Mouse (Mus musculus): ENCODE results near the gene Ddx60. TPM values are rescaled to one million over a fixed set of nuclear protein-coding genes. Genes with fewer than 3 reads are reported as not detected.

Ddx60 gene
- polyA plus RNA-seq (2015; fragmentation: Nextera tagmentation; extraction: Ambion mirVana), result 0.10 and 0.21 TPM in 2 replicates

DNA sequence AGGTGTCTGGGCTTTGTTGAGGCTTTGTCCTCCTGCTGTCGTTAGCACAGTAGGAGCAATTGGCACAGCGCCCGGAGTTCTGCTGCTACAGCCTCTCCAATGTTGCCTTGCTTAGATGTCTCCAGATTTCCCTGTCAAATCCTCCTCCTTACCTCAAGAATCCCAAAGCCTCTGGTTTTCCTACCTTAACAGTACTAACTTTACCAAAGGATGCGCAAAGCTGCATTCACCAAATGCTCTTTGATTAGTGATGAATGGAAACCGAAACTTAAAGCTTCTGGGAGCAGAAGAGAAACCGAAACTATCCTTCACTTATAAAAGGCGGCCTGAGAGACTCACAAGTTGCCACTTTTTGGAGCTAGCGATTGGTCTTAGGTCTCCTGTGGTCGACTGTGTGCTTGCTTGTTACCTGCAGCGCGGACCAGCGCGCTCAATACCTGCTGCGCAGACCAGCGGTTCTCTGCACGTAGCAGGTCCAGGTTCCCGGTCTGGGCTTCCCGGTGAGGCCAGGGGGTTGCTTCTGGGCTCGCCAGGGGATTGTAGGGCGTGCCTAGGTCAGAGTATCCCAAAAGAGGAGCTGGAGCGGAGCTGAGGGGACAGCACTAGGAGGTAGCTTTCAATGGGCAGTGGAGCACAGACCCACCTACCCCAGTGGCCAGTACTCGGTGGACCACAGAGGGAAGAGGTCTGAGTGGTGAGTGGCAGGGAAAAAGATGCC, at the start of gene Ddx60:
Gene Ddx60 (plus strand): TSS at position 311 of the 718 bp plus-strand sequence.
- ATAC-seq, result peak; percentile 76
- H3K9me3 ChIP-seq (replicated peaks), result no peaks in the 10 kb centered on the region
- H3K9ac ChIP-seq, result peak within 1 kb of the TSS; percentile 53
- H3K4me3 ChIP-seq, result peak within 1 kb of the TSS; percentile 47
- WGBS, result 10% methylated on average over 22 of the region's 22 CpGs
- 0 out of 2 replicates have a peak, but pooled peaks cover 5% of the 10 kb centered on the region for H3K4me1 ChIP-seq
- no peaks in the 10 kb centered on the region for H3K27me3 ChIP-seq
- H3K27ac ChIP-seq, result no peak within 1 kb of the TSS
- H3K36me3 ChIP-seq (ENCODE audit: poor library complexity, severe bottlenecking), result no peaks in the 10 kb centered on the region
- H3K4me2 ChIP-seq, result peak within 1 kb of the TSS; percentile 66

DNA sequence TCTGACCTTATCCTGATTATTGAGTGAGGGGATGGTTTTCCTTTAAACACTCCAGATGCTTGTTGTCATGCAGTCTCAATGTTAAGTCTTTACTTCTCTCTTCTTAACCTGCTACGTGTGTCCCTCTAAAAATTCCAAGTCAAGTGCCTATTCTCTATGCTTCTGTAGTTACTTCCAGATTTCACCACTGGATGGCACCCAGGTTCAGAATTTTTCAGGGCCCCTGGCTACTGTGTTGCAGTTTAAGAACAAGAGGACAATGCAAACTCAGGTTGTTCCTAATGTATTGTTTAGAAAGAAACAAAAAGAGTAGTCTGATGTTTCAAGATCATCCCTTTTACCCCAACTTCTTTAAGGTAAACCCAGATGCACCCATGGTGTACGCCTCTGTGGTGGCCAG, 33.8 kb upstream of the Ddx60 start:
- ATAC-seq, result 0 out of 2 replicates have a peak, but pooled peaks have one; percentile 62
- H3K4me1 ChIP-seq, result no peaks in the 10 kb centered on the region
- H3K9ac ChIP-seq, result no peak overlapping the region
- H3K4me2 ChIP-seq, result no peak overlapping the region
- H3K36me3 ChIP-seq (ENCODE audit: poor library complexity, severe bottlenecking), result no peaks in the 10 kb centered on the region
- no peaks in the 10 kb centered on the region for H3K27me3 ChIP-seq
- no peaks in the 10 kb centered on the region for H3K9me3 ChIP-seq (replicated peaks)
- 47% methylated on average over 2 of the region's 2 CpGs for WGBS
- no peak overlapping the region for H3K4me3 ChIP-seq
- H3K27ac ChIP-seq, result no peak overlapping the region

DNA sequence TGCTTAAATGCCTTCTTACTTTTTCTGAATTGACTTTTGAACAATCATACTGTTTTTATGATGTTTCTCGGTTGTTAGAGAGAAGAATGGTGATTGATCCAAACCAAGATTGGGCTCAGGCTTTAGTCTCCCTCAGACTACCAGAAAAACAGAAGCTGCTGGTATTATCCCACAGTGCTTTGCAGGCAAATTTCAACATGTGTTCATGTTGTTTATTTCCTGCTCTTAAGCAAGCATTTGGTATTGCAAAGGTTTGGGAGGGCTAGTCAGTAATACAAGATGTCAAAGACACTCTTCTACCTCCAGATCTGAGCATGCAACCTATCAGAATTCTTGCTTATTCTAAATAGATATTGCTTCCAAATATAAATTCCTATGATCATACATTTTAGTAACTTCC, 31.1 kb upstream of the Ddx60 start:
- no peaks in the 10 kb centered on the region for H3K9me3 ChIP-seq (replicated peaks)
- H3K4me3 ChIP-seq, result no peak overlapping the region
- H3K27me3 ChIP-seq, result no peaks in the 10 kb centered on the region
- H3K9ac ChIP-seq, result no peak overlapping the region
- no peak overlapping the region for H3K27ac ChIP-seq
- H3K36me3 ChIP-seq (ENCODE audit: poor library complexity, severe bottlenecking), result no peaks in the 10 kb centered on the region
- no peaks in the 10 kb centered on the region for H3K4me1 ChIP-seq
- no peak for ATAC-seq
- WGBS, result 89% methylated on average over 1 of the region's 1 CpGs
- H3K4me2 ChIP-seq, result no peak overlapping the region

DNA sequence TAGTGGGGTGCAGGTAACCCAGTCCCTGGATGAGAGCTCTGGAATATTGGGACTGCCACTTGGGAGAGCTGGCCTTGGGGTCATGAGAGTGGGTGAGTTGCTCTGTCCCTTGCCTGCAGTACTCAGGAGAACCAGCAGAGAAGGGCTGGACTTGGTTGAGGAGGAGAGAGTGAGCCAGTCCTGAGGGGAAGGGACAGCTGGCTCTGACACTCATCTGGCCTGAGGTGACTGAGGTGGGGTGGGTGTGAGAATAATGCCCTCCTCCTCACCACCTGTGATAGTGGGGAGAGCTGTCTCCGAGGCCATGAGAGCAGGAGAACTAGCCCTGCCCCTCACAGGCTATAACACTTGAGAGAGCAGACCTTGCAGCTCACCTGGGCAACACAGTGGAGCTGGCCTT, 30.5 kb upstream of the Ddx60 start:
- H3K9me3 ChIP-seq (replicated peaks), result no peaks in the 10 kb centered on the region
- ATAC-seq, result no peak
- 75% methylated on average over 1 of the region's 1 CpGs for WGBS
- H3K4me1 ChIP-seq, result no peaks in the 10 kb centered on the region
- no peak overlapping the region for H3K4me2 ChIP-seq
- no peaks in the 10 kb centered on the region for H3K36me3 ChIP-seq (ENCODE audit: poor library complexity, severe bottlenecking)
- no peaks in the 10 kb centered on the region for H3K27me3 ChIP-seq
- no peak overlapping the region for H3K27ac ChIP-seq
- H3K4me3 ChIP-seq, result no peak overlapping the region
- no peak overlapping the region for H3K9ac ChIP-seq

DNA sequence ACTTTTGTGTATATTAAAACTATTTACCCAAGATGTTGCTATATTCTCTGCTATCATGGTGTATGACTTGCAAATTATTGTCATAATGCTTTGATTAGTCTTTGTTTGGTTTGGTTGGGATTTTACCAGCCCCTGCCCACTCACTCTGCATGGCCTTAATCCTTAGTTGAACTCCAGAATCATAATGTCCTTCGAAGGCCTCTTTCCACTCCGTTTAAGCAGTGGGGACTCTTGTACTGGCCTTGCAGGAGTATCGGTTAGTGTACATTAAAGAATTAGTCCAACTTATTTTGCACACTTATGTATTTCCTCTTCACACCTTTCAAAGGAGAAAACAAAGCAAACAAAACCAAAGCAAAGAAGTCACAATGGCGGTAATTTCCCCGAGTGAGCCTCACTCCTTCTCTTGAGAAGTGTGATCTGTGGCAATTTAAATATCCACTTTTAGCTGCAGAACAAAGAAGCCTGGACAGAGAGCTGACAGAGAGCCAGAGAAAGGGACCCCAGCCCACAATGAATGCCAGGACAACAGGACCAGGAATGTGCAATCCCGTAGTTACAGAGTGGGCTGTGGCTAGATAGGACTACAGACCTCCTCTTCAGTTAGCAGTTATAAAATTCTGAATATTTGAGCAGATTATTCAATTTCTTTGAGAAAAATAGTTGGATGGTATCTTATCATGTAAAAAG, 26.7 kb upstream of the Ddx60 start:
- ATAC-seq, result no peak
- no peaks in the 10 kb centered on the region for H3K27me3 ChIP-seq
- no peak overlapping the region for H3K27ac ChIP-seq
- no peak overlapping the region for H3K4me2 ChIP-seq
- no peaks in the 10 kb centered on the region for H3K36me3 ChIP-seq (ENCODE audit: poor library complexity, severe bottlenecking)
- H3K9ac ChIP-seq, result no peak overlapping the region
- no peak overlapping the region for H3K4me3 ChIP-seq
- WGBS, result 25% methylated on average over 6 of the region's 6 CpGs
- H3K9me3 ChIP-seq (replicated peaks), result no peaks in the 10 kb centered on the region
- H3K4me1 ChIP-seq, result no peaks in the 10 kb centered on the region

DNA sequence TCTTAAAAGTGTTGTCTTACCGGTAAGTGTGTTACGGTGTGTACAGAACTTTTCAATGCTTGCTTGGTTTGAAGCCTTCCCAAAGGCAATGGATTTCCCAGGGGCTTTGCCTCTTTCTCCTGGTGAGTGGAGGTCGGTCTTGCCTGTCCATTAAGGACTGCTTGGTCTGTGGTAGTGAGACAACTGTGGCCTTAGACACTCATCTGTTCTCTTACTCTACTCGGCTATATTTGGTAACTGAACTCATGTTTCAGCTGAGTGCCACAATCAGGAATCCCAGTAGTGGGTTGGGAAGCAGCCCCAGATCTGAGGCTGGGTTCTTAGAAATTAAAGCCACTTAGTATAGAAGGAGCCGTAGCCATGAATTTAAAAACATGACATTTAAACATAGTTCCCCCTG, 25.4 kb upstream of the Ddx60 start, which contains the start of gene Palld:
Gene Palld (minus strand): TSS at position 170 of the 400 bp plus-strand sequence.
- no peak within 1 kb of the TSS for H3K4me3 ChIP-seq
- no peak for ATAC-seq
- no peaks in the 10 kb centered on the region for H3K9me3 ChIP-seq (replicated peaks)
- no peaks in the 10 kb centered on the region for H3K4me1 ChIP-seq
- 90% methylated on average over 5 of the region's 5 CpGs for WGBS
- H3K4me2 ChIP-seq, result no peak within 1 kb of the TSS
- no peaks in the 10 kb centered on the region for H3K27me3 ChIP-seq
- H3K27ac ChIP-seq, result no peak within 1 kb of the TSS
- H3K36me3 ChIP-seq (ENCODE audit: poor library complexity, severe bottlenecking), result no peaks in the 10 kb centered on the region
- no peak within 1 kb of the TSS for H3K9ac ChIP-seq

DNA sequence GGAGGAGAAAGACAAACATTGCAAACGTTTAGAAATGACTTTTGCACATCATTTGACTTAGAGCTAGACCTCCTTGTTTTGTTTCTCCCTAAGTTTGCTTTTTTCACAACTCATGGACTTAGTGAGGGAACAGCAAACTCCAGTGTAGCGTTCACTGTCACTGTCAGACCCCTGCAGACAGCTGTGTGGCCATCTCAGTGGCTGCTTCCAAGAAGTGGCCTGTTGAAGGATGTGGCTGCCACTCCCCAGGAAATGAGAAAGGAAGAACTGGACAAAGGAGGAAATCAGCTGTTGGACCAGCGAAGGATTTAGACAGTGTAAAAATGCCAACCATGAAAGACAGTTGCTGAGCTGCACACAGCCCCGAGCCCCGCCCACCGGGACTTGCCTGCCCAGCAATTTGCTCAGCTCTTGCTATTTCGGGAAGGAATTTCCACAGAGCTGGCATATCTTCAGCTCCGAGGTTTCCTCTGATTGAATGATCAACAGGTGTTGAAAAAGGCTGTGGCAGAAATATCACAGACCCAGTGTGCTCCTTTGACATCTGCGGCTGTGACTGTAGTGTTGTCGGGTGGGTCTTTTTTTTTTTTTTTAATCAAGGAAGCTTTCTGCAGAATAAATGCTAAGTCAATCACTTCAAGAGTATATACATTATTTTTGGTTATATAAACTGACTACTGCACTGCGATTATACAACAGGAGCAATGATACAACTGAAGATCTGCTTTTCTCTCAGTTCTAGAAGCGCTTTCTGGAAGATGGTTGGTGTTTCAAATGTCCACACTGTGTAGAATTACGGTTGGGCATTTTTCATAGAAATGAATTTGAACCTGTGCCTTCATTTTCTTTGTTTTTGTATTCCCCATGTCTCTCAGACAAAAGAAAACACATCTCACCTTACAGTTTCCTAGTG, 19.3 kb upstream of the Ddx60 start:
- Histone ChIP-seq H3K36me3 (ENCODE audit: poor library complexity, severe bottlenecking) (no peaks in the 10 kb centered on the region), H3K9me3 (replicated peaks) (no peaks in the 10 kb centered on the region), H3K4me1 (no peaks in the 10 kb centered on the region), H3K4me2 (no peak overlapping the region), H3K9ac (no peak overlapping the region), H3K4me3 (no peak overlapping the region), H3K27ac (no peak overlapping the region), H3K27me3 (no peaks in the 10 kb centered on the region)
- WGBS, result 80% methylated on average over 13 of the region's 13 CpGs
- no peak for ATAC-seq

DNA sequence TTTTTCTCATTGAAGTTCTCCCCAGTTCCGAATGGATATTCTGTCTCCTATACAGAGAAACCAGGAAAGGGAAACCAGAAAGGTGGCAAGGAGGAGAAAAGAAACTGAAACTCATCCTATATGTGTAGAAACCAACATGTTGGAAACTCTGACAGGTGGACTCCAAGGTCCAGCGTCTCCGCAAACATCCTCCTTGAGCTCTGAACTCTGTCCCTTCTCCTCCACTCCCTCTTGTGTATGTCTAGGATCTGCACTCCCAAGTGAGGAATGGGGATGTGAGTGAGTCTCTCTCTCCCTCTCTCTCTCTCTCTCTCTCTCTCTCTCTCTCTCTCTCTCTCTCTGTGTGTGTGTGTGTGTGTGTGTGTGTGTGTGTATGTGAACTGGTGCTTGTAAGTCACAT, 18.6 kb upstream of the Ddx60 start:
- ATAC-seq, result no peak
- Histone ChIP-seq H3K9me3 (replicated peaks) (no peaks in the 10 kb centered on the region), H3K27me3 (no peaks in the 10 kb centered on the region), H3K36me3 (ENCODE audit: poor library complexity, severe bottlenecking) (no peaks in the 10 kb centered on the region), H3K4me2 (no peak overlapping the region), H3K9ac (no peak overlapping the region), H3K4me3 (no peak overlapping the region), H3K4me1 (no peaks in the 10 kb centered on the region), H3K27ac (no peak overlapping the region)
- 89% methylated on average over 3 of the region's 3 CpGs for WGBS

DNA sequence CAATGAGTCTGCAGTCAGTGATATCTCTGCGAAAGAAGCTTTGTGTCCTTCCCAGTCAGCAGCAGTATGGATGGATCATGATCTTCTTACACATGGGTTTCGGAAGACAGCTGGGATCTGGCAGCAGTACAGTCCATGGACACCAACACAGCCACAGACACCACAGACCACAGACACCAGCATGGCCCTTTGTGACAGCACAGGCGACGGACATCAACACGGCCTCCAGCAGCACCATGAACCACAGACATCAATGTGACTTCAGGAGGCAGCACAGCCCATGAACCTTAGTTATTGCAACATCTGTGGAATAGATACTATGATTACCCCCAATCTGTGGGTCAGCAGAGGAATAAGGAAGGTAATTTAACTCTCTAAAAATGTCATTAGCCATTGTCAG, 15.1 kb upstream of the Ddx60 start:
- no peak overlapping the region for H3K27ac ChIP-seq
- no peak overlapping the region for H3K4me3 ChIP-seq
- no peak for ATAC-seq
- 88% methylated on average over 5 of the region's 5 CpGs for WGBS
- H3K4me2 ChIP-seq, result no peak overlapping the region
- no peak overlapping the region for H3K9ac ChIP-seq
- H3K36me3 ChIP-seq (ENCODE audit: poor library complexity, severe bottlenecking), result no peaks in the 10 kb centered on the region
- H3K4me1 ChIP-seq, result no peaks in the 10 kb centered on the region
- H3K9me3 ChIP-seq (replicated peaks), result no peaks in the 10 kb centered on the region
- no peaks in the 10 kb centered on the region for H3K27me3 ChIP-seq

DNA sequence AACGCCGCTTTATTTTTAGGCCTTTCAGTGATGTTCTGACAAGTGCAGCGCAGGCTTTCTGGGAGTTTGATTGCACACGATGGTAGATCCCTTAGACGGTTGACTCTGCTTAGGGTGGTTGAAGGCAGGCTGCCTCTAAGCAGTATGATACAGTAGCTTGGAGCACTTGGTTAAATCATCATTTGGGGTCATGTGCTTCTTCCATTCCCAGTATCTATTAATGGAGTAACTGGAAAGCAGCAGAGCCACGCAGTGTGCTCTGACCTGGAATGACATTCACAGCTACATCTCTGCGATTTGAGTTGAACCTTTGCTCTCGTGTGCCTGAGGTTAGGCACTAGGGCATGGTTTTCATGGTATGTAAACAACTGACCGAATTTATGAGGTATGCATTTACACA, 13.9 kb upstream of the Ddx60 start:
- no peaks in the 10 kb centered on the region for H3K4me1 ChIP-seq
- 90% methylated on average over 9 of the region's 9 CpGs for WGBS
- no peak overlapping the region for H3K9ac ChIP-seq
- no peak for ATAC-seq
- no peak overlapping the region for H3K4me2 ChIP-seq
- H3K27me3 ChIP-seq, result no peaks in the 10 kb centered on the region
- no peak overlapping the region for H3K27ac ChIP-seq
- H3K9me3 ChIP-seq (replicated peaks), result no peaks in the 10 kb centered on the region
- H3K36me3 ChIP-seq (ENCODE audit: poor library complexity, severe bottlenecking), result no peaks in the 10 kb centered on the region
- H3K4me3 ChIP-seq, result no peak overlapping the region

DNA sequence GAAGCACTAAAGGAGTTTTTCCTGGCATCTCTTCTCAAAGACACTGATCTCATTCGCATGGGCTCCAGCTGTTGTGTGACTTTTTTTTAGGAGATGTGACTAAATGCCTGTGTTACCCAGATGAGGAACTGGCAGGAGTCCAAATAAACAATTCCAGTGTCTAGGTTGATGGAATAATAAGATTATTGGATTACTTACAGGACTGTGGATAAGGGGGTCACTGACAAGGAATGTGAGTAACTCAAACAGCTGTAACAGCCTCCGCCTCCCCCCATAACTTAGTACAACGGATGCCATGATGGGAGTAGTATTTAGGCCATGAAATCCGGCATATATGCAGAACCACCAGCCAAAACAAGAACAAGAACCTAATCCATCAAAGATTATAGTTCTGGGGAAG, 10.6 kb upstream of the Ddx60 start:
- Histone ChIP-seq H3K4me1 (no peaks in the 10 kb centered on the region), H3K9ac (no peak overlapping the region), H3K4me2 (no peak overlapping the region), H3K36me3 (ENCODE audit: poor library complexity, severe bottlenecking) (no peaks in the 10 kb centered on the region), H3K27ac (no peak overlapping the region), H3K27me3 (no peaks in the 10 kb centered on the region), H3K9me3 (replicated peaks) (no peaks in the 10 kb centered on the region), H3K4me3 (no peak overlapping the region)
- no peak for ATAC-seq
- WGBS, result 76% methylated on average over 4 of the region's 4 CpGs

All from forebrain, embryonic 13.5 days (tissue).